Mouse (Mus musculus) urinary bladder, postnatal 10 days (tissue): ENCODE data around the gene Arfrp1.
A peak's percentile ranks its signal among the peaks of the same experiment; 100 is the strongest.

Experiments
- DNase-seq: peaks from one replicate; pipeline ENCODE4 v3.0.0; 2022; ENCODE audit warnings: low spot score

The Arfrp1 gene

DNA sequence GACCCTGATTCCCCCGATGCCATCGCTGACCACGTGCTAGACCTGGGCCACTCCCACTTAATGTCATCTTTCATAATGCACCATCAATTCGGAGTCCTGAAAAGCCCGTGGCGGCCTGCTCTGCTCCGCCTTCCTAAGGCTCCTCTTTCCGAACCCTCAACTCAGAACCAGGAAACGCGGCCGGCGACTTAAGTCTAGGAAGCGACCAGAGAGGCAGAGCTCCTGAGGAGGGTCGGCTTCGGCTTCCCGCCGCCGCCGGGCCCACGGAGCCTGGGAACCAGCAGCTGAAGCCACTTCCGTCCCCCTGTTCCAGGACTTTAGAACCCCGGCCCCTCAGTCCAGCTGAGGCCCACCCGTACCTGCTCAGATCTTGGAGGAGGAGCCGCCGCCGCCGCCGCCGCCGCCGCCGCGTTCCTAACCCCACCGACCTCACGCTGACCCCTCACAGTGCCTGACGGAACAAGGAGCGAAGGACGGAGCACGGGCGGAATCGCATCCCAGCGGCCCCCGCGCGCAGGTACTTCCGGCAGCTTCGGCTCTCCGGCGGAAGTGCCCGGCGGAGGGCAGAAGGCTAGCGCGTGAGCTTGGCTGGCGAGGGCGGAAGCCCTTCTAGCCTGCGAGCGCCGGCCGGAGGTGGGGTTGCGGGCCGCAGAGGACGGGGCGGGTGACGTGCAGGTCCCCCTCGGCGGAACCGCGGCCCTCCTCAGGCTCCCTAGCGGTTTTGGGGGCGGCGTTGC is at the start of gene Arfrp1, which contains the start of gene Zgpat:
Gene Arfrp1, minus strand, starts transcription at position 545 of the 737 bp plus-strand sequence.
Gene Zgpat, plus strand, starts transcription at position 69 of the 737 bp plus-strand sequence.
- peak; percentile 41 for DNase-seq

DNA sequence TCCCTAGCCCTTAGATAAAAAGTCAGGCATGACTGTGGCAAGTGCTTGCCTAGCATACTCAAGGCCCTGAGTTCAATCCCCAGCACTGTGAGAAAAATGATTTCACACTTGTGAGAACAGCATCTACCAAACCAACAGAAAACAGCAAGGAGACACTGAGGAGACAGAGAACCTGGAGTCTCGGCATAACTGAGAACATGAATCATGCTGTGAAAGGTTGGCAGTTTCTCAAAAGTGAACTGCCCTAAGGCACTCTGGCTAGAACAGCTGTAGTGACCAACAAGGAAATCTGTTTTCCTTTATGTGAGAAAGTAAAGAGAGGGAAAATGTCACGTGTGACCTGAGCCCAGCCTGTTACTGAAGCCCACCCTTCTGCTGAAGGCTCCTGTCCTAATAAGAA is 47.9 kb upstream of the Arfrp1 start:
- DNase-seq, result no peak

DNA sequence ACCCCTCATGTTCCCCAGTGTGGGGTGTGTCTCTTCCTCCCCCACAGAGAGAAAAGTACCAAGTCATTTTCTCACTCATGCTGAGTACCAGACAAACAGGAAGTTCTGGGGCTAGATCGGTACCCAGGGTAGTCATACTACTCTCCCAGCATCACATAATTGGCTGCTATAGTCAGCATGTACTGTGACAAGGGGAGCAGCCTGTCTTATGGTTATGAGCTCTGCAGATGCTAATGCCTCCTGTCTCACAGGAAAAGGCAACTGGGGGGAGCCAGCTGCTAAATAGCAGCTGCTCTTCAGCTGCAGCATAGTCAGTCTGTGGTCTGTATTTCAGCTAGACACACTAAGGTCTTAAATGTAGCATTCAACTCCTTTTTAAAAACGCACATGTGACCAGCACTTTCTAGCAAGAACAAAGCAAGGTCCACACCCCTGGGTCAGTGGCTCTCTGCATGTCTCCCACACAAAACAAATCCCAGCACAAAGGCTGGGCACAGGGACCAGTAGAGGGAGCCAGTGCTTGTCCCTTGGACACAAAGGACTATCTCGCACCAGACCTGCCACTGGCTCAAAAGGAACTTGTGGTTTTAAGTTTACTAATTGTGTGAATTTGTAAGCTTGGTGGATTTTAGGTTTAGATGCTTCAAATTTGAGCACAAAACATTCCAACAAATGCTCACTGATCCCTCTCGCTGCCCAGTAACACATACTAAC is 45.7 kb upstream of the Arfrp1 start:
- no peak for DNase-seq

DNA sequence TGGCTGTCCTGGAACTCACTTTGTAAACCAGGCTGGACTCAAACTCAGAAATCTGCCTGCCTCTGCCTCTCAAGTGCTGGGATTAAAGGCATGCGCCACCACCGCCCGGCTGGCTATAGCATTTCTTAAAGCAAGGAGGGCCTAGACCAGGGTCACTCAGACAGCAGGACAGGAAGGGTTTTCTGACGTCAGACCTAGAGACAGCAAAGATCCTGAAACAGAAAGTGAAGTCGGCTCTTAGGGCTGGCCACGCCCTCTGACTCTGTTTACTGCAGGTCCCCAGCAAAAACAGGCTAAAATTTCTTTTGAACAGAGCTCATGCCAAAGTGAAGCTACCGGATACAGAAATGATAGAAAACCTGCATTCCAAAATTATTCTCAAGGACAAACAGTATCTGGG is 44.4 kb upstream of the Arfrp1 start:
- DNase-seq, result no peak

DNA sequence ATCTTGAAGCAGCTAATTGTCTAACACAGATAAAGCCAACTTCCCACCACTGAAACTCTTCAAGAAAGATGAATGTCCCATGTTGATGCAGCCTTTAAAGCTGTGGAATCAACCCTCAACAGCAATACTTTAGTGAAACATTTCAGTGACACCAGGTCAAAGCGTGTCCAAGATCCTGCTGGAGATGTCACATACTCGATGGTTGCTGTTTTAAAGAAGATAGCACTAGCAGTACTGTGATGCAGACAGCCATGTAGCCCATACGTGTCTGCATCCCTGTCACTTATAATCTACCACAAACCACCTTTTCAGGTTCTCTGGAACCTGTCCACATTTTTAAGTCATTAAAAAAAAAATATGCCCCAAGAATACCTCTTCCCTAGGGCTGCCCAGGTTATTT is 38.5 kb upstream of the Arfrp1 start:
- no peak for DNase-seq

DNA sequence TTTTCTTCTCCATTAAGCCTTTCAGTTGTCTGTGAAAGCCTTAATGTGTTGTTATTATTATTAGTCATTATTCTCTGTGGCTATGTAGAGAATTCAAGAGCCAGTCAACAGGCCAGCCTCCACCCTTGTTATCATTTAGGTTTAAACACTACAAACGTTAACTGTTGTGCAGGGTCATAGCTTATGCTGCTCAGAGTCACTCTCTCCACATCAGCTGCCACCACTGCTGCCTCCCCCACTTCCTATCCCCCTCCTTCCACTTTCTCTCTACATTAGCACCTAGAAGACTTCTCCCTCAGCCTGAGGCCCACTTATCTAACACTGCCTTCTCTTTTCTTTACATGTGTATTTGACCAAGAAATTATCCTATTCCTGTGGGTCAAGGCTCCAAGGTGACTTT is 36.3 kb upstream of the Arfrp1 start:
- no peak for DNase-seq

DNA sequence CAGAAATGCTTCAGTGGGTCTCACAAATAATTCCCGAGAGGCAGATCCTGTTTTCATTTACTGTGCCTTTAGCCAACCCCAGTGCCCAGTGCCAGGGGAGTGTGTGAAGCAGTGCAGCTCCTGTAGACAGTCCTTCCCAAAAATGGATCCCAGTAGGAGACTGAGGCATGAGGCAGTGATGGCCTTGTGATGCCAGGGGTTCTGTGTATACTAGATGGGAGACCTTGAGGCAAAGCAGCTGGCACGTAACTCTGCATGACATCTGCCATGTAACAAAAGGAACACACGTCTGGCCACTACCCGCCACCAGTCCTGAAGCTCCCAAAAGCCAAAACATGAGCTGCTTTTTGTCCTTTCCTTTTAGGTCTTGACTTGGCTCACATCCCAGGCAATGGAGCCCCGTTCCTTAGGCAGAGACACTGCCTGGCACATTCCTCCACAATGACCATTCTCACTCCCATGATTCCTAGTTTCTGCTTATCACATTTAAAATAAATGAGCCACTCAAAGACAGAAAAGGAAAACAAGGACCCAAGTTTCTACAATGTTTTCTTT is 32.1 kb upstream of the Arfrp1 start:
- no peak for DNase-seq

DNA sequence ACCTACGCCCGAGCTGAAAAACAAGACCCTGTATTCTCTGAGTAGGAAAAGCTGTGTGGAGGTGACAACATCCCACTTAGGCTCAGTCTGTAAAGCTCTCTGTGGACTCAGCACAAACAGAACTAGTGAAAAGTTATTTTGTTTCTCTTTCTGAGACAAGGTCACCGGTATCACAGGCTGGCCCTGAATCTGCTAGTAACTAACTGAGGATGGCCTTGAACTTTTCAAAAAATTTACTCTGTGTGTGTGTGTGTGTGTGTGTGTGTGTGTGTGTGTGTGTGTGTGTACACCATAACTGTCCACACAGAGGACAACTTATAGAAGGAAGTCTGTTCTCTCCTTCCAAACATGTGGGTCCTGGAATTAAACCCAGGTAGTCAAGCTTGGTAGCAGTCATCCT is 28.9 kb upstream of the Arfrp1 start:
- DNase-seq, result no peak

DNA sequence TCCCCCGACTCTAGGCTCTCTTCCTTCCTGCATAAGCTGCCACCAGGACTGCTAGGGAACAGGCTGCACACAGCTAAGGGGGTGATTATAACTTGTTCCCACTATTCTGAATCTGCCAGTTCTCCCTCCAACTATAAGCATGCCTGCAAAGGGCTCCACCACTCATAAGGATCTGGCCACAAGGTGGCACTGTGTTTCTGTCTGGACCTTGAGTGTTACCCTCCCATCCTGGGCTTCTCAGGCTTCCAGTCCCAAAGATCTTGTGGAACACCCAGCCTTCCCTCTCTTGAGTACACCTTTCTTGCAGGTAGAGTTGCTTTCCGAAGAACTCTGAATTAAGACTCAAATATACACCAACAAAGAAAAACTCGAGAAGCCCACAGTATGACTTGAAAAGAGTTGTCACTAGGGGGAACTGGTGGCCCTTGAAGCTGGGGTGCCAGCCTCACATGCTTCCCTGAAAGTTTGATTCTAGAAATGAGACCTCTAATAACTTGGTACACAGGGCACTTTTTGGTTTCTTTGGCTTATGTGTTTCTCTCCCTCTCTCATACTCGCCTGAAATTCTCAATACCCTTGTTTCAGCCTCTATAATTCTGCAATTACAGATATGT is 27.5 kb upstream of the Arfrp1 start:
- peak; percentile 66 for DNase-seq

DNA sequence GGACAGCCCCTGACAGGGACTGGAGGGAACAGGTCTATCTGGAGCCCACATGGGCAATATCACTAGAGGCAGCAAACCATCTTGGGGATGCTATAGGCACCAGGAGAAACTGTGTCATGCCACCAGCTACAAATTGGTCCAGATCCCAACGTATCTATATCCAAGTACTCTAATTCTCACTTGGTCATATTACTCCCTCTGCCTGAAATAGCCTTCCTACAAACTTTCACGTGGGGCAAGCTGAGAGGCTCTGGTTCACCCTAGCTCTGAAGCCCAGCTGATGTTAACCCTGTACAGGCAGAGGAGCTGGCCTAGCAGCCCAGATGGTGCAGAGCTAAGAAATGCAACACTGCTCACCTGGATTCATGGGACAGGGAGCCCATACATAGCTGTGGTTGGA is 26.3 kb upstream of the Arfrp1 start:
- no peak for DNase-seq

DNA sequence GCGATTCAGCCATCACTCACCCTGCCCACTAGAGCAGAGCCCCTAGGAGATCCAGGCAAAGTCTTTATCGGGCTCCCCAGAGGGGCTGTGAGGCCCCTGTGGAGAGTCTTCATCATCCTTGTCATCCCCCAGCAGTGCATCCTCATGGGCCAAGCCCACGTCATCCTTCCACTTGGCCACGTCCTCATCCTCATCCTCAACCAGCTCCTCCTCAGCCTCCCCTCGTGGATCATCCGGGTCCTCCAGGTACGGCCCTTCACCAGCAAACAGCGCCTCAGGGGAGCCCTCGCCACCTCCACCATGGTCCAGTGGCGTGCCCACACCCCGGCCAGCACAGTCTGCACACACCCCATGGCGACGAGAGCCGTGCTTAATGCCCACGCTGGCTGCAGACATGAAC is 25.8 kb upstream of the Arfrp1 start:
- DNase-seq, result no peak

DNA sequence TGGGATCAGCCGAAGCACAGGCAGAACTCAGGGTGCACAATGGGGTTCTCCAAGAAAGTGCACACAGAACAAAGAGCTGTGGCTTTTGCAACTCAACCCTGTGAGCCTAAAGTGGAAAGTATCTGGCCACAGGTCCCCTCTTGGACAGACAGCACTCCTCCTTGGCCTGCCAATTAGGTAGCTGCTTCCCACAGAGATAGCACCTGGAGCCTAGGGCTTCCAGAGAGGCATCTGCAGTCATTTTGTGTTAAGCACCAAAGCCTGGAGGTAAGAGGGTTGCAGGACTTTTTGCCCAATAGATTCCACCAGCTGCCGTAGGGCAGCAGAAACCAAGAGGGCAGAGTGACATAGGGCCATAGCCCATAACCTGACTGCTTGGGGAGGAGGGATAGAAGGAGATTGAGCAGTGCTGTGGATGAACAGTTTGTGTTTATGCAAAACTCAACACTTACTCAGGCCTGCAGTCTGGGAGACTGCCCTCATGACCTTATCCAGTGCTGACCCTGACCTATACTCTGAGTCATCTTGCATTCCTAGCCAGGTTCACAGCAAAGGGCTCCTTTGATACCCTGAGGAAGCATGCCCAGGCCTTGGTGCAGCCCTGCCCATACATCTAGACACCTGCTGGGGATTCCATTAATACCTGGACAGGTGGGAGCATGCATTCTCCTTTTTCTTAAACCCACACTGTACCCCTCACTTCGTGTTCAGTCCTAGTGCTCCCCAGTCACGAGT is 25.1 kb upstream of the Arfrp1 start:
- no peak for DNase-seq

DNA sequence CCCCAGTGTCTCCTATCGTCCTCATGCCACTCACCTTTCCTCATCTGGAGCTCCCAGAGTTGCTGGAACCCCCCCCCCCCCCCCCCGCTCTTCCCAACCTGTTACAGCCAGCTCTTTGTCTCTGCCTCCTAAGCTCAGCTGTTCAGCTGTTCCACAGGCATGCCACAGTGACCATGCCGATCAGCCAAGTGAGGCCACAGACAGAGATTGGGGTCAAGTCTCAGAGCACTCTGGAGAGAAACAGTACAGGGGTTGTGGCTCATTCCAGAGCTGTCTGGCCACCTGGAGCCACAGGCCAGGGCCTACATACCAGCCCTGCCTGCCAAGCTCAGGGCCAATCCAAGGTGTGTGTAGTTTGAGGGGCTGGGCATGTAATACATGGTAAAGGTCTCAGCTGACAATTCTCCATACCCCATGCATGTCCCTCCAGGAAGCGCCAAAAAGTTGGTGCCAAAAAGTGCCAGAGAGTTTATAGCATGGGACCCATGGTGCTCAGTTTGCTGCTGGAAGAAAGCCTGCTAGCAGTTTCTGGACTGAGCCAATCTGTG is 21.5 kb upstream of the Arfrp1 start:
- no peak for DNase-seq

DNA sequence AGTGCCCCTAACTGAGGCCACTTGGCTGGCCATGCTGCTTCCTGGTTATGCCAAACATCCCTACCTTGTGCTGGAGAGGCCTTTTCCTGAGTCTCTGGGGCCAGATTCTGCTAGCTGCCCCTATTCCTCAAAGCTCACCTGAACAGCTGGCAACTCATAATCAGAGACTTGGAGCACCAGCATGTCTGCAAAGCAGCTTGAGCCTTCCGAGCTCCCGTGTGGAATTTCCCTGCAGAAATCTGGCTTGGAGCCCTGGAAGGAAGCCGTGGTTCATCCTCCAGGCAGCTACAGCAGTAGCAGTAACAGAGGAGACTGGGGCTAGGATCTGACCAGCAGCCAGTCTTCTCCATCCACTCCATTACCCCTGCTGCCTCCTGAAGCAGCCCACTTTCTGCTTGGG is 20.7 kb upstream of the Arfrp1 start:
- no peak for DNase-seq

DNA sequence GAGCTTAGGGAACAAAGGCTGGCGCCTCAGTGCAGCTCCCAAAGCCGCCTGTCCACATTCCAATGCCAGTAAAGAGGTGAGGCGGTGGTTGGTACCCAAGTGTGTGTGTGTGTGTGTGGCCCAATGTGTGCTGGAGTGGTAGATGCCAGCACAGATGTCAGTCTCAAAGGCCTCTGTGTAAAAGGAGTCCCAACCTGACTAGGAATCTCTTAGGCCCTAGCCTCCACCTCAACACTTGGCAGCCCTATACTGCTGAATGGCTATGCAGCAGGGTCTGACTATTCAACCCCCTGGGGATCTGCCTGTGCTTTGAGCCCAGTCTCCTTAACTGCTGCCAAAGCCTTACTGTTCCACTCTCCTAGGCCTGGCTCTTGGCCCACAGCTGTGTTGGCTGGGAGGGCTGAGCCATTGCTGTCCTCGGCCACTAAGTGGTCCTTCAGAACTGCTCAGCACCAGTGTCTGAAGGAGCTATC is 19.8 kb upstream of the Arfrp1 start:
- DNase-seq, result no peak

DNA sequence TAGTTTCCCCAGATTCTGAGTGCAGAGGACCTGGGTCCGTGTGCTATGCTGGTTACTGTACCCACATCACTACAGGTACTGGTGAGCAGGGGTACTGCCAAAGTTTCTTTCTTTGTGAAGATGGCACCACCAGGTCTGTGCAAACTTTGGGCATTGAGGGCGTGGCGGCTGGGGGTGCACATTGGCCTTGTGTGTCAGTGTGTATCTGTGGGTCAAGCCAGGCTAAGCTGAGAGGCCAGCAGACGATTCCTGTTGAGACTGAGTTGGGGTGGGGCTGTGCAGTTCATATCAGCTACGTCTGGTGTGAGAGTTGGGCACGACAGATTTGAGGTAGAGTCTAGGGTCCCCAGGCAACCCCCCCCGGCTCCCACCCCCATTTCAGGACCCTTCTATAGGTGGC is 19.3 kb upstream of the Arfrp1 start:
- DNase-seq, result no peak

DNA sequence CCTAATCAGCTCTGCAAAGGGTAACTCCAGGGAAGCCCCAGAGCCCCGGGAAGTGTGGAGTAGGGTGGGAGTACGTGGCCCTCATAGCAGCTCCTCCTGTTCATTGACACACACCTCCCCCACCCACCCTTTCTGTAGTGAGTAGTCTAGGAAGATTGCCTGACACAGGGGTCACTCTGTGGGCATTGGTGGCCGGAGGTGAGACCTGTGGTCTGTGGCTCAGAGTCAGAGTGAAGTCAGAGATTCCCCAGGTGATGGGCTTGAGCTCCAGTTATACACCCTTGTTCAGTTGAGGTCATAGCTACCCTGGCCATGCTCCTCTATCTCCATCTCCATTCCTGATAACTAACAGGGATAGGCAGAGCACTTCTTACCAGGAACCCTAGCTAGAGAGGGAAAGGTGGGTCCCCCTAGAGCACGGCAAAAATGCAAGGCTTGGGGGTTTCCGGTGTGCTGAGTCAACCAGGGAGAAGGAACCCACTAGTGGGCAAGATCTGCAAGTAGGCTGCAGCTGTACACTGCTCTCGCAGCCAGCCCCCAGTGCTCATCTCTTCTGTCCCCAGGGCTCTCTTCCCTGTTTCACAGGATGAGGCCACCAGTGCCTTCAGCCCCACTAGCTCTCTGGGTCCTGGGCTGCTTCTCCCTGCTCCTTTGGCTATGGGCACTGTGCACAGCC is 16.6 kb upstream of the Arfrp1 start:
- DNase-seq, result no peak

DNA sequence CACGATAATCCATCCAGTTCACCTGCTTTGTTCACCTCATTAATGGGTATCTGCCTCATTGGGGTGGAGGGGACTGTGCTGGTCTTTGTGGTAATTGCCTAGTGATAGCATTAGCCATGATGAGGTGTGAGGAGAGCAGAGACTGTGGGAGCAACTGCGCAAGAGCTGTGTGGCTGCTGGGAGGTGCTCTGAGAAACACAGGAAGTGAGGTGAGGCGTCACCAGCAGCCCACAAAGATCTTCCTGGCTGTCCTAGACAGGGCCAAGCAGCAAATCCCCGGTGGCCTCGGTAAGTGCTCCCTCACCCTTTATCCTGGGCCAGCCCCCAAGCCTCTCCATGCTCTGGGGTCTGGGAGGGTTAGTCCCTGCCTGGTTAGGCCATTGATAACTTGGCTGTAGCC is 15.9 kb upstream of the Arfrp1 start:
- DNase-seq, result no peak

DNA sequence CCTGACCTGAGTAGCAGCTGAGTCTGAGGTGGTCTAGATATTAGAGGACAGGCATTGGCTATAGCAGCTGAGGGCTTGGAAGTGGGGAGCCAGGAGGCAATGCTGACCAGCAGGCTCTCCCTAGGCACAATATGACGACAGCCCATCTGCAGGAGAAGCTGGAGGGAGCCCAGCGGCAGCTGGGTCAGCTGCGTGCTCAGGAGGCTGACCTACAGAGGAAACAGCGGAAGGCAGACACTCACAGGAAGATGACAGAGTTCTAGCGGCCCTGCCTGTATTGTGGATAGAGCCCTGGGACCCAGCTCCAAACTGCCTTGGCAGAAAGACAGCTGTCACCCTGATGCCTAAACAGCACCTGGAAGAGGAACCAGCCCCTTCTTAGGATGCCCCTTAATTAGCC is 15.0 kb upstream of the Arfrp1 start:
- no peak for DNase-seq

DNA sequence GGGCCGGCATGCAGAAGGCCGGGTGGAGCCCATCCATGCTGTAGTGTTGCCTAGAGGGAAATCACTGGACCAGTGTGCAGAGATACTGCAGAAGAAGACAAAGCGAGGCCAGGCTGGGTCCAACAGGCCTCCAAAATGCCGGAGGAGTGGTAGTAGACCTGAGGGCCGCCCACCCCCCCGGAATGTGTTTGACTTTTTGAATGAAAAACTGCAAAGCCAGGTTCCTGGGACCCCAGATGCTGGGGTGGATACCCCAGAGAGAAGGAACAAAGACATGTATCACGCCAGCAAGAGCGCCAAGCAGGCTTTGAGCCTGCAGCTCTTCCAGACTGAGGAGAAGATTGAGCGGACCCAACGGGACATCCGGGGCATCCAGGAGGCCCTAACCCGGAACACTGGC is 14.6 kb upstream of the Arfrp1 start, which contains the start of gene Lime1:
Gene Lime1, plus strand, starts transcription at position 301 of the 400 bp plus-strand sequence.
- no peak for DNase-seq

DNA sequence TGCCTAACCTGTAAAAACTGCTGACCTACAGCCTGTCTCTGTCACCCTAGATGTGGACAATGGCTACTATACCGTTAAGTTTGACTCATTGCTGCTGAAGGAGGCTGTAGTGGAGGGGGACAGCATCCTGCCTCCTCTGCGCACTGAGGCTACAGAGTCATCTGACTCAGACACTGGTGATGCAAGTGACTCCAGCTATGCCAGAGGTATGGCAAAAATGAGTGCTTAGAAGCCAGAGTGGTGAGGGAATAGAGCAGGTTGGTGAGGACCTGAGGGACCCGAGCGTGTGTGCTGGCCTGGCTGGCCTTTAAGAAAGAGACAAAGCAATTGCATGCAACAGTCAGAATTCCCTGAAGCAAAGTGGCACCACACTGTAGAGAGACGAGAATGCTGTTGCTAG is 13.5 kb upstream of the Arfrp1 start:
- no peak for DNase-seq
